Mouse (Mus musculus) heart, embryonic 10.5 days (tissue): Measurements from ENCODE around the gene Hmbs. TPM values are rescaled to one million over a fixed set of nuclear protein-coding genes. Genes with fewer than 3 reads are reported as not detected.
"Not testable (repeated sequence)": the region's sequence is repeated elsewhere in the genome, so short reads cannot be mapped to it uniquely, and the experiment has no call there.

Experiments used
- DNase-seq: peaks from one replicate; pipeline ENCODE4 v3.0.0-alpha.2; 2017; ENCODE audit warnings: low spot score
- H3K27ac ChIP-seq: fragments of 300-500 bp; sonication (generic); 2 replicates; pipeline ENCODE4 v1.5.1; 2016; ENCODE audit warnings: mild to moderate bottlenecking
- H3K27me3 ChIP-seq: fragments of 300-500 bp; sonication (generic); 2 replicates; pipeline ENCODE4 v1.6.1; 2016; ENCODE audit warnings: mild to moderate bottlenecking; ENCODE audit not compliant: poor library complexity, insufficient read depth, severe bottlenecking
- H3K36me3 ChIP-seq: fragments of 300-500 bp; sonication (generic); 2 replicates; pipeline ENCODE4 v1.6.1; 2016; ENCODE audit warnings: mild to moderate bottlenecking, moderate library complexity
- H3K4me1 ChIP-seq: fragments of 300-500 bp; sonication (generic); 2 replicates; pipeline ENCODE4 v1.6.1; 2016; ENCODE audit warnings: mild to moderate bottlenecking
- H3K4me3 ChIP-seq: fragments of 300-500 bp; sonication (generic); 2 replicates; pipeline ENCODE4 v1.5.1; 2016; ENCODE audit warnings: mild to moderate bottlenecking, moderate library complexity
- H3K9me3 ChIP-seq: fragments of 300-500 bp; sonication (generic); 2 replicates; pipeline ENCODE4 v1.6.1; 2016; ENCODE audit warnings: mild to moderate bottlenecking, moderate library complexity
- WGBS: fragments of 180-500 bp; shearing (Covaris S2); methylation state at CpG from one replicate; pipeline ENCODE4 v1.1.7; 2016; 5-methylcytosine and 5-hydroxymethylcytosine counted together
- polyA plus RNA-seq: library from polyadenylated mRNA; unstranded; fragments of >200 nt; fragmentation: Nextera tagmentation; extraction: Ambion mirVana; gene quantifications from 2 replicates; pipeline ENCODE4 v1.2.1, GENCODE M21; 2016

Gene Hmbs
- polyA plus RNA-seq, 1 experiment from 2014 or later: 285 TPM

- Histone ChIP-seq H3K27me3 (no peaks in the 10 kb centered on the region), H3K36me3 (peaks cover 36% of the 10 kb centered on the region), H3K9me3 (no peaks in the 10 kb centered on the region), H3K4me3 (peak overlapping the region; percentile 89), H3K4me1 (peaks cover 13% of the 10 kb centered on the region), H3K27ac (peak overlapping the region; percentile 97)
- DNase-seq: peak; percentile 94
- under 1% methylated on average over 38 of the region's 38 CpGs for WGBS
These were observed 17.5 kb downstream of the Hmbs start for GRCm38 (mm10) chr9:44326371-44327063.

GRCm38 (mm10) chr9:44325768-44326370, 18.2 kb downstream of the Hmbs start, which contains the start of gene Dpagt1:
Gene Dpagt1 (plus strand): TSS chr9:44326019.
- 5% methylated on average over 12 of the region's 12 CpGs for WGBS
- H3K4me1 ChIP-seq: peaks cover 15% of the 10 kb centered on the region
- H3K27ac ChIP-seq: peak within 1 kb of the TSS; percentile 97
- H3K27me3 ChIP-seq: no peaks in the 10 kb centered on the region
- no peak for DNase-seq
- H3K4me3 ChIP-seq: peak within 1 kb of the TSS; percentile 89
- peaks cover 30% of the 10 kb centered on the region for H3K36me3 ChIP-seq
- no peaks in the 10 kb centered on the region for H3K9me3 ChIP-seq

DNA sequence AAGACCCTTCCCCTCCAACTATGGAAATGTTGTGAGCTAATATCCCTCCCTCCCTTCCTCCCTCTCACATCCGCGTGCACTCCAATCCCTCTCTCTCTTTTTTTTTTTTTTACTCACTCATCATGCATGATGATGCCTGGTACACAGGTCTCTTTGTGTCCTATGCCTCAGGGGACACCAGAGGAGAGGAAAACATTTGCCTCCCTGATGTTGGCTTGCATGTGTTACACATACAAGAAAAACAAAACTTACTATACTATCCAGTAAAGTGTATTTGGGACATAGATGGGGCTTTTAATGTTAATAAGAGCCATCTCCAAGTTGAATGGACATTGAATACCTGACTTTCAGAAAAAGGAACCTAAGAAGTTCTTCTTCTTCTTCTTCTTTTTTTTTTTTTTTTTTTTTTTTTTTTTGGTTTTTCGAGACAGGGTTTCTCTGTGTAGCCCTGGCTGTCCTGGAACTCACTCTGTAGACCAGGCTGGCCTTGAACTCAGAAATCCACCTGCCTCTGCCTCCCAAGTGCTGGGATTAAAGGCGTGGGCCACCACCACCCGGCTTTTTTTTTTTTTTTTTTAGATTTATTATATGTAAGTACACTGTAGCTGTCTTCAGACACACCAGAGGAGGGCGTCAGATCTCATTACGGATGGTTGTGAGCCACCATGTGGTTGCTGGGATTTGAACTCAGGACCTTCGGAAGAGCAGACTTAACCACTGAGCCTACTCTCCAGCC, 18.8 kb downstream of the Hmbs start:
- not testable (repeated sequence) for H3K27me3 ChIP-seq, DNase-seq, H3K9me3 ChIP-seq
- peaks cover 23% of the 10 kb centered on the region for H3K36me3 ChIP-seq
- peak overlapping the region; percentile 89 for H3K4me3 ChIP-seq
- whole genome bisulfite sequencing: 65% methylated on average over 7 of the region's 8 CpGs
- peaks cover 20% of the 10 kb centered on the region for H3K4me1 ChIP-seq
- peak overlapping the region; percentile 97; the same call in 1 of the 2 replicates for H3K27ac ChIP-seq

- WGBS: 79% methylated on average over 6 of the region's 6 CpGs
- Histone ChIP-seq H3K4me3 (no peak overlapping the region), H3K27ac (no peak overlapping the region)
These were observed 19.9 kb downstream of the Hmbs start for GRCm38 (mm10) chr9:44324147-44324546.

GRCm38 (mm10) chr9:44323656-44324055, 20.4 kb downstream of the Hmbs start:
- H3K27me3 ChIP-seq, H3K27ac ChIP-seq, H3K9me3 ChIP-seq, H3K36me3 ChIP-seq, H3K4me3 ChIP-seq, DNase-seq: not testable (repeated sequence)
- H3K4me1 ChIP-seq: peaks cover 35% of the 10 kb centered on the region
- 78% methylated on average over 4 of the region's 4 CpGs for WGBS

More at GRCm38 (mm10) chr9:44324147-44324546, 19.9 kb downstream of the Hmbs start:
- no peaks in the 10 kb centered on the region for H3K27me3 ChIP-seq
- H3K4me1 ChIP-seq: peaks cover 30% of the 10 kb centered on the region
- no peak for DNase-seq
- H3K36me3 ChIP-seq: peaks cover 14% of the 10 kb centered on the region
- no peaks in the 10 kb centered on the region for H3K9me3 ChIP-seq

DNA sequence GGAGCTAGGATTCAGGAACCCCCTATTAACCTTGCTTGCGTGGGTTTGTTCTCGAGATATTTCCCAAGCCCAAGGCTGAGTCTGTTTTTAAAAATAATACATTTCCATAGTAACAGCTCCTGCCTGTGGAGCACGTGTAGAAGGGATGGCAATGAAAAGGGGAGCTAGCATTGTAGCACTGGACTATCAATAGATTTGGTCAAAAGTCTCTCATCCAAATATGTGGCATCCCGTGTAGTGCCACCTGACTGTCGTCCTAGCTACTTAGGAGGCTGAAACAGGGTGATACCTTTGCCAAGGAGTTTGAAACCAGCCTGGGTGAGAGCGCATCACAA, 23.3 kb downstream of the Hmbs start:
- Histone ChIP-seq H3K9me3 (no peaks in the 10 kb centered on the region), H3K27ac (peak overlapping the region; percentile 86), H3K27me3 (no peaks in the 10 kb centered on the region), H3K4me1 (peaks cover 35% of the 10 kb centered on the region), H3K36me3 (peaks cover 14% of the 10 kb centered on the region), H3K4me3 (peak overlapping the region; percentile 95)
- 16% methylated on average over 6 of the region's 6 CpGs for WGBS
- DNase-seq: no peak

GRCm38 (mm10) chr9:44319887-44320798, 23.9 kb downstream of the Hmbs start, which contains the start of gene C2cd2l:
Gene C2cd2l (minus strand): TSS chr9:44320285.
- Histone ChIP-seq H3K27me3 (no peaks in the 10 kb centered on the region), H3K9me3 (no peaks in the 10 kb centered on the region), H3K4me1 (peaks cover 34% of the 10 kb centered on the region), H3K36me3 (peaks cover 20% of the 10 kb centered on the region), H3K27ac (peak within 1 kb of the TSS; percentile 86), H3K4me3 (peak within 1 kb of the TSS; percentile 95)
- DNase-seq: peak; percentile 98
- WGBS: under 1% methylated on average over 67 of the region's 67 CpGs

DNA sequence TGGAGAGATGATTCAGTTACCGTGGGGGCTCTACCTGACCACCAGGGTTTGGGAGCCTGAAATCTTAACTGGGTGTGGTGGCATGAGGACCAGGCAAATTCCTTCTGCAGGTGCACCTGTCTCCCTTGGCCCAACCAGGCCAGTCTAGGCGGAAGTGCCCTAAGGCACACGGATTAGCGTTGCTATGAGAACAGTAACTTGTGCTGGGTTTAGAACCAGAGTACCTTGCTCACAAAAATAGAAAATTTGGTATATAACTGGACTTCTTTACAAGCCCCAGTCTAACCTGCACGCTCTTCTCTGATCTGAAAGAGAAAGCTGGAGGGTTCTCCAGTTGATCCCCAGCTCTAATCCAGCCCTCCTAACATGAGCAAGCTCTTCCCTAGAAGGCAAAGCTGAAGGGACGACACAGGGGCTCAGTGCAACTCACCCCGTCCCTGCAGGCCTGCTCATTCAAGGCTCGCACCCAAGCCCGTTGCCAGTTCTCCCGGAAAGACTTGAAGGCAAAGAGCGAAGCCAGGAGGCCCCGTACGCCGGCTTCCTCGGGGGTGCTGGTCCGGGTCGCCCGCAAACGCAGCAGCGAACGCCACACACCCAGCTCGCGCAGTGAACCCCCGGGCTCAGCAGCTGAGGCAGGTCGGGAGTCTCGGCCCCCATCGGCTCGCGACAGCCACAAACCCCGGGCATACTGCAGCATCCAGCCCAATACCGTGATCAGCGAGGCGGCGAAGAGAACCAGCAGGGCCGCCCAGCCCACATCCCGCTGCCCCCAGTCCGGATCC, 24.7 kb downstream of the Hmbs start:
- Histone ChIP-seq H3K9me3 (no peaks in the 10 kb centered on the region), H3K36me3 (peaks cover 28% of the 10 kb centered on the region), H3K27me3 (no peaks in the 10 kb centered on the region), H3K27ac (peak overlapping the region; percentile 86), H3K4me3 (peak overlapping the region; percentile 95), H3K4me1 (peaks cover 34% of the 10 kb centered on the region)
- DNase-seq: peak; percentile 80
- 3% methylated on average over 37 of the region's 37 CpGs for WGBS

GRCm38 (mm10) chr9:44318826-44319095, 25.3 kb downstream of the Hmbs start:
- no peak for DNase-seq
- H3K27me3 ChIP-seq: no peaks in the 10 kb centered on the region
- H3K36me3 ChIP-seq: peaks cover 34% of the 10 kb centered on the region
- peak overlapping the region; percentile 49; the same call in 1 of the 2 replicates for H3K27ac ChIP-seq
- 40% methylated on average over 3 of the region's 3 CpGs for WGBS
- peak overlapping the region; percentile 95 for H3K4me3 ChIP-seq
- no peaks in the 10 kb centered on the region for H3K9me3 ChIP-seq
- H3K4me1 ChIP-seq: peaks cover 40% of the 10 kb centered on the region

- H3K27me3 ChIP-seq: no peaks in the 10 kb centered on the region
- peak overlapping the region; percentile 49; the same call in 1 of the 2 replicates for H3K27ac ChIP-seq
- H3K4me3 ChIP-seq: peak overlapping the region; percentile 95
- peaks cover 43% of the 10 kb centered on the region for H3K4me1 ChIP-seq
- peaks cover 39% of the 10 kb centered on the region for H3K36me3 ChIP-seq
- 53% methylated on average over 5 of the region's 5 CpGs for WGBS
- DNase-seq: no peak
- H3K9me3 ChIP-seq: no peaks in the 10 kb centered on the region
These were observed 25.8 kb downstream of the Hmbs start for GRCm38 (mm10) chr9:44318076-44318825.

- no peaks in the 10 kb centered on the region for H3K27me3 ChIP-seq
- no peak for DNase-seq
- peaks cover 47% of the 10 kb centered on the region for H3K36me3 ChIP-seq
- peak overlapping the region; percentile 18; the same call in 1 of the 2 replicates for H3K4me3 ChIP-seq
- no peak overlapping the region for H3K27ac ChIP-seq
- 63% methylated on average over 4 of the region's 4 CpGs for WGBS
- H3K9me3 ChIP-seq: no peaks in the 10 kb centered on the region
- peaks cover 43% of the 10 kb centered on the region for H3K4me1 ChIP-seq
These were observed 26.6 kb downstream of the Hmbs start for GRCm38 (mm10) chr9:44317452-44317851.
